Mouse (Mus musculus) embryonic fibroblast, embryonic 13.5 days (primary cell): ENCODE measurements around the gene Cd83. TPM values are rescaled to one million over a fixed set of nuclear protein-coding genes. Genes with fewer than 3 reads are reported as not detected.

ENCODE experiments used
- H3K27ac ChIP-seq: 2 replicates; pipeline ENCODE4 v1.5.1; 2012; ENCODE audit warnings: low read length, control low read depth, inconsistent platforms; ENCODE audit not compliant: insufficient read depth
- H3K4me1 ChIP-seq: 2 replicates; pipeline ENCODE4 v1.6.1; 2011; ENCODE audit warnings: low read length; ENCODE audit not compliant: control insufficient read depth, insufficient read depth
- H3K4me3 ChIP-seq: 2 replicates; pipeline ENCODE4 v1.5.1; 2011; ENCODE audit warnings: mild to moderate bottlenecking, control low read depth, low read length; ENCODE audit not compliant: insufficient read depth
- CTCF ChIP-seq: IDR thresholded peaks from 2 replicates; pipeline ENCODE4 v1.5.1; 2011; ENCODE audit warnings: mild to moderate bottlenecking, control low read depth, low read length, moderate library complexity, borderline replicate concordance; ENCODE audit not compliant: insufficient read depth
- POLR2A ChIP-seq: IDR thresholded peaks from 2 replicates; pipeline ENCODE4 v1.6.1; 2011; ENCODE audit warnings: low read depth, mild to moderate bottlenecking, control low read depth, low read length, moderate library complexity
- polyA plus RNA-seq: library from polyadenylated mRNA; stranded (reverse); fragments of >200 nt; gene quantifications from 2 replicates; pipeline ENCODE4 v1.2.4, GENCODE M21; 2011; ENCODE audit warnings: low read depth; ENCODE audit not compliant: missing spikeins, insufficient read length

The Cd83 gene
- polyA plus RNA-seq, 1 experiment = 0.25 TPM

- TF ChIP-seq CTCF (no peak), POLR2A (no peak)
- Histone ChIP-seq H3K4me1 (no peaks in the 10 kb centered on the region), H3K27ac (no peak overlapping the region), H3K4me3 (no peak overlapping the region)
Observed at GRCm38 (mm10) chr13:43806371-43807271, 22.0 kb downstream of the Cd83 start.

- Histone ChIP-seq H3K27ac (no peak overlapping the region), H3K4me3 (no peak overlapping the region), H3K4me1 (no peaks in the 10 kb centered on the region)
- TF ChIP-seq POLR2A (no peak), CTCF (no peak)
Observed at GRCm38 (mm10) chr13:43807272-43807675, 22.7 kb downstream of the Cd83 start.

GRCm38 (mm10) chr13:43810621-43811020 lies 26.0 kb downstream of the Cd83 start:
- no peaks in the 10 kb centered on the region for H3K4me1 ChIP-seq
- H3K4me3 ChIP-seq = no peak overlapping the region
- TF ChIP-seq CTCF (no peak), POLR2A (no peak)
- H3K27ac ChIP-seq = no peak overlapping the region

GRCm38 (mm10) chr13:43811835-43812234 lies 27.3 kb downstream of the Cd83 start:
- TF ChIP-seq CTCF (no peak), POLR2A (no peak)
- H3K4me1 ChIP-seq = no peaks in the 10 kb centered on the region
- no peak overlapping the region for H3K27ac ChIP-seq
- no peak overlapping the region for H3K4me3 ChIP-seq

GRCm38 (mm10) chr13:43813431-43813830 lies 28.9 kb downstream of the Cd83 start:
- H3K27ac ChIP-seq = no peak overlapping the region
- no peak overlapping the region for H3K4me3 ChIP-seq
- H3K4me1 ChIP-seq = no peaks in the 10 kb centered on the region
- TF ChIP-seq CTCF (no peak), POLR2A (no peak)

GRCm38 (mm10) chr13:43817461-43817860 lies 32.9 kb downstream of the Cd83 start:
- Histone ChIP-seq H3K27ac (no peak overlapping the region), H3K4me1 (no peaks in the 10 kb centered on the region), H3K4me3 (no peak overlapping the region)
- TF ChIP-seq CTCF (no peak), POLR2A (no peak)

- TF ChIP-seq POLR2A = no peak
- TF ChIP-seq CTCF = no peak
- no peak overlapping the region for H3K4me3 ChIP-seq
- no peaks in the 10 kb centered on the region for H3K4me1 ChIP-seq
- no peak overlapping the region for H3K27ac ChIP-seq
Observed at GRCm38 (mm10) chr13:43818307-43819019, 33.9 kb downstream of the Cd83 start.

GRCm38 (mm10) chr13:43819020-43819310 lies 34.4 kb downstream of the Cd83 start:
- H3K27ac ChIP-seq = no peak overlapping the region
- H3K4me1 ChIP-seq = no peaks in the 10 kb centered on the region
- TF ChIP-seq CTCF (no peak), POLR2A (no peak)
- no peak overlapping the region for H3K4me3 ChIP-seq

GRCm38 (mm10) chr13:43820071-43820470 lies 35.5 kb downstream of the Cd83 start:
- Histone ChIP-seq H3K27ac (no peak overlapping the region), H3K4me3 (no peak overlapping the region), H3K4me1 (no peaks in the 10 kb centered on the region)
- TF ChIP-seq POLR2A (no peak), CTCF (no peak)

- TF ChIP-seq CTCF (no peak), POLR2A (no peak)
Observed at GRCm38 (mm10) chr13:43822306-43822705, 37.7 kb downstream of the Cd83 start.

More at GRCm38 (mm10) chr13:43822306-43822705, 37.7 kb downstream of the Cd83 start:
- H3K4me3 ChIP-seq = no peak overlapping the region
- H3K4me1 ChIP-seq = no peaks in the 10 kb centered on the region
- H3K27ac ChIP-seq = no peak overlapping the region
